Mouse (Mus musculus) heart, embryonic 10.5 days (tissue): ENCODE results near the gene Miga2. TPM values are rescaled to one million over a fixed set of nuclear protein-coding genes. Genes with fewer than 3 reads are reported as not detected.
"Not testable (repeated sequence)": the region's sequence is repeated elsewhere in the genome, so short reads cannot be mapped to it uniquely, and the experiment has no call there.

Source experiments
- DNase-seq: peaks from one replicate; pipeline ENCODE4 v3.0.0-alpha.2; 2017; ENCODE audit warnings: low spot score
- H3K27ac ChIP-seq: fragments of 300-500 bp; sonication (generic); 2 replicates; pipeline ENCODE4 v1.5.1; 2016; ENCODE audit warnings: mild to moderate bottlenecking
- H3K27me3 ChIP-seq: fragments of 300-500 bp; sonication (generic); 2 replicates; pipeline ENCODE4 v1.6.1; 2016; ENCODE audit warnings: mild to moderate bottlenecking; ENCODE audit not compliant: poor library complexity, insufficient read depth, severe bottlenecking
- H3K36me3 ChIP-seq: fragments of 300-500 bp; sonication (generic); 2 replicates; pipeline ENCODE4 v1.6.1; 2016; ENCODE audit warnings: mild to moderate bottlenecking, moderate library complexity
- H3K4me1 ChIP-seq: fragments of 300-500 bp; sonication (generic); 2 replicates; pipeline ENCODE4 v1.6.1; 2016; ENCODE audit warnings: mild to moderate bottlenecking
- H3K4me3 ChIP-seq: fragments of 300-500 bp; sonication (generic); 2 replicates; pipeline ENCODE4 v1.5.1; 2016; ENCODE audit warnings: mild to moderate bottlenecking, moderate library complexity
- H3K9me3 ChIP-seq: fragments of 300-500 bp; sonication (generic); 2 replicates; pipeline ENCODE4 v1.6.1; 2016; ENCODE audit warnings: mild to moderate bottlenecking, moderate library complexity
- WGBS: fragments of 180-500 bp; shearing (Covaris S2); methylation state at CpG from one replicate; pipeline ENCODE4 v1.1.7; 2016; 5-methylcytosine and 5-hydroxymethylcytosine counted together
- polyA plus RNA-seq: library from polyadenylated mRNA; unstranded; fragments of >200 nt; fragmentation: Nextera tagmentation; extraction: Ambion mirVana; gene quantifications from 2 replicates; pipeline ENCODE4 v1.2.1, GENCODE M21; 2016

Miga2 gene
- polyA plus RNA-seq, 1 experiment from 2014 or later, result 28.2 TPM

DNA sequence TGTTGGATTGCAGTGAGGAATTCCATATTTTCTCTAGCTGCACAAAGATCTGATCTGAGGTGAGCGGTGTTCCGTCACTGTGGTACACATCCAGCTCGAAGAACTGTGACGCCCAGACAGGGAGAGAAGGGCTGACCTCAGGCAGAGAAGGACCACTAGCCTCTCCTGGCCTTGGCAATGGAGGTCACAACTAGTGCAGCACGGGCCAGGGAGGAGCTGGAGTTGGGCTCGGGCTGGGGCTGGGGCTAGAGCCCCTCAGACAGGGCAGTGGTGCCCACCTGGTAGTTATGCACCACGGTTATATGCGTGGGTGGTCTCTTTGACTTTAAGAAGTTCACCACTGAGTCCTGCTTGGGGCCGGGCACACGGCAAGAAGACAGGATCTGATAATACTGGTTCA lies 43.7 kb downstream of the Miga2 start:
- H3K9me3 ChIP-seq, result no peaks in the 10 kb centered on the region
- 83% methylated on average over 10 of the region's 10 CpGs for WGBS
- peaks cover 7% of the 10 kb centered on the region; the same call in 1 of the 2 replicates for H3K4me1 ChIP-seq
- no peak for DNase-seq
- H3K4me3 ChIP-seq, result no peak overlapping the region
- no peaks in the 10 kb centered on the region for H3K27me3 ChIP-seq
- no peak overlapping the region for H3K27ac ChIP-seq
- H3K36me3 ChIP-seq, result peaks cover 92% of the 10 kb centered on the region

DNA sequence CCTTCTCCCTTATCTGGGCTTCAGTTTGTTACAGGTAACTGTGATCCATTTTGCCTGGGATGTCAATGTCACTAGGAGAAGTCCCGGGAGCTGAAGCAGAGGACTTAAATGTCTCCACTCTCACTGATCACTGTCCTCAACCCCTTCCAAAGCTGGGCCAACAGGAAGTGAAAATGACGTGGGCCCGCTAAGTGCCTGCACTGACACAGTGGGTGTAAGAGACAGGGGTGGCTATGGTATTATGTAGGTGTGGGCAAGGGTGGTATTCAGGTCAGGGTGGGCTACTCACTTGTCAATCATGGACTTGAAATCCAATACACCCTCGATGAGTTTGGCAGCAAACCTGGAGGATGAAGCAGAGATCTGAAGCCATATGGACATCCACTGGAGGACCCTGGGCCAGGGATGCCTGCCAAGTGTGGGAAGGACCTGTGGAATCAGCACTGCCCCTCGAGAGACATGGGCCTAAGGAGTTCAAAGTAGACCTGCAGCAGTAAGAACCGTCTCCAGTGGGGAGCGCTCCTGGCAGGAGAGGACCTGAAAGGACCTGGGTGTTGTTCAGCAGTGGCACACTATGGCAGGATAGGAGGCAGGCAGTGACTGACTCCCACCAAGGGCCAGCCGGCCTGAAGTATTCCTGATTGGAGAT lies 44.5 kb downstream of the Miga2 start:
- DNase-seq, result no peak
- Histone ChIP-seq H3K9me3 (no peaks in the 10 kb centered on the region), H3K27me3 (no peaks in the 10 kb centered on the region), H3K4me3 (no peak overlapping the region), H3K36me3 (peaks cover 91% of the 10 kb centered on the region), H3K27ac (no peak overlapping the region), H3K4me1 (peaks cover 12% of the 10 kb centered on the region)
- 80% methylated on average over 8 of the region's 8 CpGs for WGBS

DNA sequence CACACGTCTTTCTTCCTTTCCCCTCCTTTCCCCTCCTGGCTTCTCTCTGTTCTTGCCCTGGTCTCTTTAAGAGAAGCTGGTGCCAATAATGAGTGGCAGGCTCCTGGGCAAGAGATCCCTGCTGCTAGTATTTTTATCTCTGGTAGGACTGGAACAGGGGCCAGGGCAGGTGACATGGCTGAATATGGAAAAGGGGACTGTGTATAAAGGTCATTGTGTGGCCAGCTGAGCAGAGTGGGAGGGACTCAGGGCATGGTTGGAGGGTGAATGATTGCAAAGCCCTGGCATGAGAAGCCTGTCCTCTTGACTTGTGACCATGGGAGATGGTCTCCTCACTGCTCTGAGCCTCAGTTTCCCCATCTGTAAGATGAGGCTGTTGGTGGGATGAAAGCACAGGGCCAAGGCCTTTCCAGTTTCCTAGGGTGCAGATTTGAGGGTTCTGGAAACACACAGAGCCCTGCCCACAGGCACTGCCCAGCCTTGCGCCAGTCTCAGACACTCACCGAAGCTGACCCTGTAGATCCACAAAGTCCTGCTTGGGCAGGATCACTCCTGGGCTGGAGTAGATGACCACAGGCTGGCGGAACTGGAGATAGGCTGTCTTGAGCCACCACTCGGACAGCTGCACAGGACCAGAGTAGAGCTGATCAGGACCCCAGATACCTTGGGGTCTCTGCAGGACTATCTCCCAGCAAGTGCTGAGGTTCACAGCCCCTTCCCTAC lies 45.6 kb downstream of the Miga2 start:
- no peaks in the 10 kb centered on the region for H3K9me3 ChIP-seq
- H3K4me3 ChIP-seq, result no peak overlapping the region
- peaks cover 84% of the 10 kb centered on the region for H3K36me3 ChIP-seq
- 81% methylated on average over 5 of the region's 5 CpGs for WGBS
- no peak for DNase-seq
- no peaks in the 10 kb centered on the region for H3K27me3 ChIP-seq
- peak overlapping the region; percentile 50; the same call in 1 of the 2 replicates for H3K27ac ChIP-seq
- H3K4me1 ChIP-seq, result peaks cover 19% of the 10 kb centered on the region

DNA sequence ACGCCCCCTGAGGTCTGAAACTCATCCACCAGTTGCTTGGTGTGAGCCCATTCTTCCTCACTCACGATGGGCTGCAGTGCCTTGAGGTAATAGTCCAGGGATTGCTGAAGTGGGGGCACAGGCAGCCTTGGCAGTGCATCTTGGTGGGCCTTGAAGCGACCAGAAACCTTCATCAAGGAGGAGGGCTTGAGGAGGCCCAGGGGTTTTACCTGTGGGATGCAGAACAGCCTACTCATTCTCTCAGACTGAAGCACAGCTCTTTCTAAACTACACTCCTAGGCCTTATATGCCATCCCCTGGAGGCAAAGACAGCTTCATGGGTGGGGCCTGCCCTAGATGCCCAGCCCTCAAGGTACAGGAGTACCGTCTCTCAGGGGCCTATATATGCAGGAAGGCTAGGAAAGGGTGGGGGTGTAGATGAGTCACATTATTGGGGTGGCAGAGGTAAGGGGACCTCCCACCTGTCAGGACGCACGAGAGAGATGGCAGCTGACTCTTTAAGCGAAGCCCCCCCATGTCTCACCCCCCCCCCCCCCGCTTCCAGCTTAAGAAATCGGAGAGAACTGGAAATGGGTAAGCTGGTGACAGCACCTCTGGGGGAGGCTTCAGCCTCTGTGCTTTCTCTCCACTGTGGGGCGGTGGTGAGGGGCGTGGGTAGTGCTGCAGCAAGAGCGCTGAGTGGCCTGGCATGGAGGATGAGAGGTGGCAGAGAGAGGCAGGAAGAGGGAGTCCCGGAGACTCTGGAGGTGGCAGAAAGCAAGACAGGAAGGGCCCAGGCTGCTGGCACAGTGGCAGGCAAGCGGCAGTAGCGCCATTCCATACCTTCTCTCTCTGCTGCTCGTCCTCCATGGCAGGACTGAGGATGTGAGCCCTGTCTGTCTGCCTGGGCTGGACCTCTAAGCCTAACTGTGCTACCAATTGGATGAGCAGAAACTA lies 49.3 kb downstream of the Miga2 start:
- WGBS, result 77% methylated on average over 16 of the region's 16 CpGs
- Histone ChIP-seq H3K27me3 (no peaks in the 10 kb centered on the region), H3K9me3 (no peaks in the 10 kb centered on the region), H3K36me3 (peaks cover 47% of the 10 kb centered on the region), H3K4me1 (peaks cover 37% of the 10 kb centered on the region), H3K27ac (no peak overlapping the region), H3K4me3 (no peak overlapping the region)
- no peak for DNase-seq

DNA sequence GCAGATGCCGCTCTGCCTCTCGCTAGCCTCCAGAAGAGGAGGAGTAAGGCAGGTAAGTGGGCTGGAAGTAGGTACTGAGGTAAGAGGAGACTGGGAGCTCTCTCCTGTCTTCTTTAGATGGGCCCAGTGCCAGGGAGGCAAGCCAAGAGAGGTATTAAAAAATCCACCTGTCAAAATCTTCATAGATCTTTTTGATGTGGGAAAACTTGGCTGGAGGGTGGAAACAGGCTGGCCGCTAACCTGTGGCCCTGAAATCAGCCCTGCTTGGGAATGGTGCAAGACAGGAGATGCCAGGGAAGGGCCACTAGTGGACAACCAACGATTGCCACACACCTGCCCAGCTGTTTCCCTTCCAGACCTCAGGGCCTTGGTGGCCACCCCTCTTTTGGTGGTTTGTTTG lies 50.1 kb downstream of the Miga2 start:
- Histone ChIP-seq H3K27ac (no peak overlapping the region), H3K4me3 (peak overlapping the region; percentile 94; the same call in 1 of the 2 replicates), H3K27me3 (no peaks in the 10 kb centered on the region), H3K36me3 (peaks cover 39% of the 10 kb centered on the region), H3K9me3 (no peaks in the 10 kb centered on the region), H3K4me1 (peaks cover 45% of the 10 kb centered on the region)
- 96% methylated on average over 4 of the region's 4 CpGs for WGBS
- no peak for DNase-seq

DNA sequence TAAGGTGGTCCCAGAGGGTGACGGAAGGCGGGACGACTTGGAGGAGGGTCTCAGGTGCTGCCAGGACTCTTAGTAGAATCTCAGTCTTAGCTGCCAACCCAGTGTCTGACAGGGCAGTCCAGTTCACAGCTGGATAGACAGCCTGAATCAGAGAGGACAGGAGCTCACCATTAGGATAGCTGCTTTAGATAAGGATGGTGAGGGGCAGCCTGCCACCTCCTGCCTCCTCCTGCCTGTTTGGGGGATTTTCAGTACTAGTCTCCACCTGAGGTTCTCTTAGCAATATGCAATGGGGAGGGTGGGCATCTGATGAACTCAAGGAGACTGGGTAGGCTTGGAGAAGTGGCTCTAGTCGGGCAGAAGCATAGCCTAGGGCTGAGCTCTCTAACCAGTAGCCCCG lies 50.6 kb downstream of the Miga2 start:
- H3K27ac ChIP-seq, result peak overlapping the region; percentile 98
- 48% methylated on average over 5 of the region's 5 CpGs for WGBS
- peak overlapping the region; percentile 94 for H3K4me3 ChIP-seq
- no peaks in the 10 kb centered on the region for H3K9me3 ChIP-seq
- peaks cover 46% of the 10 kb centered on the region for H3K4me1 ChIP-seq
- no peaks in the 10 kb centered on the region for H3K27me3 ChIP-seq
- peaks cover 33% of the 10 kb centered on the region for H3K36me3 ChIP-seq
- no peak for DNase-seq

DNA sequence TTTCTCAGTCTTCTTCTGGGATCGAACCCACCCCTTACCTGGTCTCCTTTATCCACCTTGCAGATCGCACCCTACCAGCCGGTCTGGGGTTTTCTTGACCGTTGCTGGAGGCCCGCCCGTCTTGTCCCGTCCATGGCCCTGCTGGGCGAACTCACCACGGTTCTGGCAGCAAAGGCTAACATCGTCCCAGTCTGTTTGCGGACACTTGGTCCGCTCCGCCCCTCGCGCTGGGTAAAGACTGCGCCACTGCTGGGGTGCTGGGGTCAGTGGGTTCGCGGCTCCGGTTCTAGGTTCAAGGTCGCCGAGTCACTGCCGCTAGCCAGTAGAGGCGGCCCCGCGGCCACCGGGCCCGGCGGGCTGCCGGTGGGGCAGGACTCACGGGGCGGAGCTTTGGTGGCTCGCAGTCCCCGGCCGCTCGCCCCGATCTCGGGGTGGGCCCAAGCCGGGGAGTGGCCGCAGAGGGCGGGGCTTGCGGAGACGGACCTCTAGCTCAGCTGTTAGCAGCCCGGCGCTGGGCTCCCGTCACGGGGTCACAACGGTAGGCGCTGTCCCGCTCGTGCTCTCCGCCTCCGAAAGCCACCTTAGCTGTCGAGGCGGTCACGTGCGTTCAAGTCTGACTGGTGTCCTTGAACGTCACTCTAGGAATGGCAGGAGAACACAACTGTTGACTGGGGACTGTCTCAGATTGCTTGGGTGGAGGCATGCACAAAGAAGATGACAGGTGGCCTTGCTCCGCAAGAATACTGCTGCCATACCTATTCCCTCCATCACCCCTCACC lies 51.3 kb downstream of the Miga2 start, which contains the start of gene Crat:
Gene Crat, minus strand, starts transcription at position 657 of the 779 bp plus-strand sequence.
- WGBS, result under 1% methylated on average over 58 of the region's 58 CpGs
- H3K9me3 ChIP-seq, result no peaks in the 10 kb centered on the region
- H3K4me1 ChIP-seq, result peaks cover 46% of the 10 kb centered on the region
- H3K36me3 ChIP-seq, result peaks cover 28% of the 10 kb centered on the region
- H3K27me3 ChIP-seq, result no peaks in the 10 kb centered on the region
- DNase-seq, result peak; percentile 94
- H3K4me3 ChIP-seq, result peak within 1 kb of the TSS; percentile 94
- peak within 1 kb of the TSS; percentile 98 for H3K27ac ChIP-seq

DNA sequence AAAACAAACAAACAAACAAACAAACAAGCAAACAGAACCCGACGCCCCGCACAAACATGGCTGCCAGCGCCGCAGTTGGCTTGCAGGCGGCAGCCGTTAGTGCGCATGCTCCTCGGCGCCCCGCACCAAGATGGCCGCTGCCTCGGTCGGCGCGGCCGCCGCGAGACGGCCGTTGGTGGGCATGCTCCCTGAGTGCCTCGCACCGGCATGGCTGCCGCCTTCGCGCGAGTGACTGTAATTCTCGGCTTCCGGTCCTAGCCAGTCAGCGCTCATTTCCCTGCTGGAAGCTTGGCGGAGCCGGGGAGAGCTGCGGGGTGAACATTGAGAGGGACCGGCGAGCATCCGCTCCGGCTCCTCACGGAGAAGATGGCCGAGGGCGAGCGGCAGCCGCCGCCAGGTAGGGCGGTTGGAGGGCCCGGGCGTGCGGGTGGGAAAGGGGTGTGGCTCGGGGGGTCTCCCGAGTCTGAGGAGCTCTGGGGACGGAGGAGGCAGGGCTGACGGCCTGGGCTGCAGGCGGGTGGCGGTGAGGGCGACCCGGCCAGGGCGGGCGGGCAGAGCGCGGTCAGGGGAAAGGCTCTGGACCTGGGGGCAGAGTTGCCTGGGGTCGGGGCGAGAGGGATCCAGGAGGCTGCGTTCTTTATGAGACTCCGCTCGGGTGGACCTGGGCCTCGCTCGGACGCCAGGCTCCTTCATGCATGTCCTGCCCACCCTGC lies 52.1 kb downstream of the Miga2 start, which contains the start of gene Ptpa:
Gene Ptpa, plus strand, starts transcription at position 104 of the 713 bp plus-strand sequence.
- under 1% methylated on average over 67 of the region's 67 CpGs for WGBS
- Histone ChIP-seq H3K4me1 (peaks cover 47% of the 10 kb centered on the region), H3K4me3 (peak within 1 kb of the TSS; percentile 94), H3K36me3 (peaks cover 23% of the 10 kb centered on the region), H3K9me3 (no peaks in the 10 kb centered on the region), H3K27me3 (no peaks in the 10 kb centered on the region), H3K27ac (peak within 1 kb of the TSS; percentile 98)
- DNase-seq, result peak; percentile 96

DNA sequence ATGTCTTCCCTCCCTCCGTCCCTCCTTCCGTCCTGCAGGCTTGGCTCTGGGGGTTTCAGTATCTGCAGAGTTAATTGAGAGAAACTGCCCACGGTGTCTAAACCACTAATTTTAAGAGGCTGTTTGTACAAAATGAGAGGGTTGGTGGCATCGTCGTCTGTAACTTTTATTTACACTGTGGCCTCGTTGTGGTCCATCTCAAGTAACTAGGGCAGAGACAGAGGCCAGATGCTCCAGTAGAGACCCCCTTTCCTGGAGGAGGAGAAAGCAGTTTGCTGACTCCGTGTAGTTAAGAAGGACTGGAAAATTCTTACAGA lies 52.6 kb downstream of the Miga2 start:
- Histone ChIP-seq H3K4me1 (peaks cover 47% of the 10 kb centered on the region), H3K36me3 (peaks cover 20% of the 10 kb centered on the region), H3K9me3 (no peaks in the 10 kb centered on the region), H3K27me3 (no peaks in the 10 kb centered on the region), H3K4me3 (peak overlapping the region; percentile 94), H3K27ac (peak overlapping the region; percentile 98)
- under 1% methylated on average over 7 of the region's 7 CpGs for WGBS
- DNase-seq, result no peak

DNA sequence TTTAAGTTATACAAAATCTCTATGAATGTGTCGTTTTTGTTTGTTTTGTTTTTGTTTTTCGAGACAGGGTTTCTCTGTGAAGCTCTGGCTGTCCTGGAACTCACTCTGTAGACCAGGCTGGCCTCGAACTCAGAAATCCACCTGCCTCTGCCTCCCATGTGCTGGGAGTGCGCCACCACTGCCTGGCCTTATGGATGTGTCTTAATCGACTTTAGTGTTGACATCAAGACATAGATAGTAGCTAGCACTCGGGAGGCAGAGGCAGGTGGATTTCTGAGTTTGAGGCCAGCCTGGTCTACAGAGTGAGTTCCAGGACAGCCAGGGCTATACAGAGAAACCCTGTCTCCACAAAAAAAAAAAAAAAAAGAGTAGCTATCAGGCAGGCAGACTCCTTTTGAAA lies 53.1 kb downstream of the Miga2 start:
- DNase-seq, H3K9me3 ChIP-seq, H3K4me3 ChIP-seq, H3K27me3 ChIP-seq, H3K27ac ChIP-seq: not testable (repeated sequence)
- H3K4me1 ChIP-seq, result peaks cover 47% of the 10 kb centered on the region
- WGBS, result 74% methylated on average over 6 of the region's 6 CpGs
- peaks cover 15% of the 10 kb centered on the region for H3K36me3 ChIP-seq

DNA sequence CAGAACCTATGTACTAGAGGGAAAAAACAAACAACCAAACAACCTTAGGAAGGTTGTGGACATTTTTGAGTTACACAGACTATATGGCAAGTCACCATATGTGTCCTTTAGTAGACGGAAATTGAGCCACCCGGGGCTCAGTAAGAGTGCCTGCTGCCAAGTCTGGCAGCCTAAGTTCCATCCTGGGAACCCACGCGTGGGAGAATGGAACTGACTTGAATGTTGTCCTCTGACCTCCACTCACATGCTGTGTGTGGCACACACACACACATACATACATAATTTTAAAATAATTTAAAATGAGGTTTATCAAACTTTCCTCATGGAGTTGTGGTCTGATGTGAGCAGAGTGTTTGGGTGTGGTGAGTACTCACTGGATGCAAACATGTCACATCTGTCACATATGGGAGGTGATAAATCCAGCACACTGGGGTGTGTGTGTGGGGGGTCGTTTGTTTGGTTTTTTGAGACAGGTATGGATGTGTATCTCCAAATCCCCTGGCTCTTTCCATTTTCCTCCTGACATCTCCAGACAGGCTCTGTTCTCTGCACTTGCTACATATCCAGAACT lies 53.6 kb downstream of the Miga2 start:
- Histone ChIP-seq H3K4me1 (peaks cover 47% of the 10 kb centered on the region), H3K27ac (peak overlapping the region; percentile 60; the same call in 1 of the 2 replicates), H3K27me3 (no peaks in the 10 kb centered on the region), H3K9me3 (no peaks in the 10 kb centered on the region), H3K4me3 (no peak overlapping the region), H3K36me3 (peaks cover 12% of the 10 kb centered on the region)
- 77% methylated on average over 5 of the region's 5 CpGs for WGBS
- DNase-seq, result no peak
